Mouse (Mus musculus) thymus, adult 2 months (tissue): ENCODE measurements around the gene Myo9b. TPM values are rescaled to one million over a fixed set of nuclear protein-coding genes. Genes with fewer than 3 reads are reported as not detected.
"Not testable (repeated sequence)": the region's sequence is repeated elsewhere in the genome, so short reads cannot be mapped to it uniquely, and the experiment has no call there.

ENCODE experiments used
- DNase-seq: peaks from one replicate; pipeline ENCODE4 v3.0.0; 2021
- H3K27ac ChIP-seq: fragments of 200-500 bp; 2 replicates; pipeline ENCODE4 v1.5.1; 2012; ENCODE audit warnings: low read length, control low read depth; ENCODE audit not compliant: control insufficient read depth, insufficient read depth
- H3K27me3 ChIP-seq: fragments of 200-500 bp; 2 replicates; pipeline ENCODE4 v1.6.1; 2012; ENCODE audit warnings: mild to moderate bottlenecking, low read length, moderate library complexity, mixed read lengths; ENCODE audit not compliant: control insufficient read depth, insufficient read depth
- H3K36me3 ChIP-seq: fragments of 200-500 bp; 2 replicates; pipeline ENCODE4 v1.6.1; 2012; ENCODE audit warnings: mild to moderate bottlenecking, low read length, moderate library complexity; ENCODE audit not compliant: control insufficient read depth, insufficient read depth
- H3K4me1 ChIP-seq: fragments of 200-500 bp; replicated peaks from 2 replicates; pipeline ENCODE4 v1.6.1; 2012; ENCODE audit warnings: low read length; ENCODE audit not compliant: control insufficient read depth, insufficient read depth
- H3K4me3 ChIP-seq: fragments of 200-500 bp; 2 replicates; pipeline ENCODE4 v1.5.1; 2012; ENCODE audit warnings: mild to moderate bottlenecking, low read length, control low read depth, moderate library complexity; ENCODE audit not compliant: control insufficient read depth, insufficient read depth
- CTCF ChIP-seq: fragments of 200-500 bp; IDR thresholded peaks from 2 replicates; pipeline ENCODE4 v1.5.1; 2012; ENCODE audit warnings: mild to moderate bottlenecking, control low read depth, low read length, moderate library complexity, borderline replicate concordance; ENCODE audit not compliant: control insufficient read depth, poor library complexity, insufficient read depth; ENCODE audit errors: extremely low read depth
- POLR2A ChIP-seq: fragments of 200-500 bp; IDR thresholded peaks from 2 replicates; pipeline ENCODE4 v1.6.1; 2012; ENCODE audit warnings: mild to moderate bottlenecking, low read length, control low read depth, moderate library complexity; ENCODE audit not compliant: control insufficient read depth, poor library complexity, insufficient read depth; ENCODE audit errors: extremely low read depth
- WGBS: fragments of 180-500 bp; shearing (Covaris S2); methylation state at CpG from one replicate; pipeline ENCODE4 v1.1.7; 2018; 5-methylcytosine and 5-hydroxymethylcytosine counted together
- polyA plus RNA-seq: library from polyadenylated mRNA; depleted of rRNA; stranded (reverse); fragments of >200 nt; gene quantifications from 2 replicates; pipeline ENCODE4 v1.2.3, GENCODE M21; 2012

Gene Myo9b
- polyA plus RNA-seq, 1 experiment = 82.5 TPM

- Histone ChIP-seq H3K36me3 (no peaks in the 10 kb centered on the region), H3K4me1 (peaks cover 17% of the 10 kb centered on the region), H3K27ac (no peak overlapping the region)
Measured at GRCm38 (mm10) chr8:71282621-71283020, 10.1 kb downstream of the Myo9b start.

DNA sequence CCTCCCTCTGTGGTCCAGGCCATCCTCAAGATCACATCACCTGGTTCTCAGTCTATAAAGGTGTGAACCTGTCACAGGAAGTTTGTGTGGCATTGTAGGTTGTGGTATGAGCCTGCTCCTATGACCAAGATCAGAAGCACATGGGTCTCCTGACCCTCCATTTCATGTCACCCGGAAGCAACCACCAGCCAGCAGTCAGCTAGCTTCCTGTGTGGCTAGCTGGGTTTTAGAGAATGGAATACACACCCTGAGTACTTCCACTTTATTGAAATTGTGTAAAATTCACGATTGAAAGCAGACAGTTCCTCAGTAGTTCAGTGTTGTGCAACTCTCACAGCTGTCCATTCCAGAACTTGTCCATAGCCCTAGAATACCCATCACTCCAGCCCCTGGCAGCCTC, 13.7 kb downstream of the Myo9b start:
- peaks cover 12% of the 10 kb centered on the region for H3K36me3 ChIP-seq
- not testable (repeated sequence) for H3K27me3 ChIP-seq, H3K27ac ChIP-seq, H3K4me3 ChIP-seq, DNase-seq
- peaks cover 17% of the 10 kb centered on the region for H3K4me1 ChIP-seq
- 4% methylated on average over 2 of the region's 2 CpGs for WGBS

More at GRCm38 (mm10) chr8:71282621-71283020, 10.1 kb downstream of the Myo9b start:
- no peak for DNase-seq
- Histone ChIP-seq H3K4me3 (no peak overlapping the region), H3K27me3 (no peaks in the 10 kb centered on the region)
- TF ChIP-seq CTCF = no peak
- WGBS = 71% methylated on average over 5 of the region's 5 CpGs

DNA sequence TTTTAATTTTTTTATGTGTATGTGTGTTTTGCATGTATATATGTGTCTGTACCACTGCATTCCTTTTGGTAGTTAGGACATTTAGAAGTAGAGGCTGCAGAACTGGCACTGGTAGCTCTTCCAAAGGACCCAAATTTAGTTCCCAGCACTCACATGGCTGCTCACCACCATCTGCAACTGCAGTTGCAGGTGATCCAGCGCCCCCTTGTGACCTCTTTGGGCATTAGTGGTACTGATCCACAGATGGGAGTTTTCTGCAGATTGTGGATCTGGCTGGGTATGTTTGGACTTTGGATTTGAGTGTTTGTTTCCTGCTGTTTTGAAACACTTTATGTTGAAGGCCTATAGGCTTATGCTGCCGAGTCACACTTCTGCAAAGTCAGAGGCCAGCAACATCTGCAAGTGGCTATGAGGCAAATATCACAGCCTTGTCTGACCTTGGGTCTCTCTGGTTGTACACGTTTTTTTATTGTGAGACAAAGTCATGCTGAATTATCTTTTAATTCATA, 16.0 kb downstream of the Myo9b start:
- Histone ChIP-seq H3K36me3 (peaks cover 14% of the 10 kb centered on the region), H3K27ac (no peak overlapping the region), H3K4me1 (peaks cover 13% of the 10 kb centered on the region), H3K4me3 (no peak overlapping the region), H3K27me3 (no peaks in the 10 kb centered on the region)
- no peak for DNase-seq
- TF ChIP-seq POLR2A = no peak
- TF ChIP-seq CTCF = no peak
- 85% methylated on average over 3 of the region's 3 CpGs for WGBS

DNA sequence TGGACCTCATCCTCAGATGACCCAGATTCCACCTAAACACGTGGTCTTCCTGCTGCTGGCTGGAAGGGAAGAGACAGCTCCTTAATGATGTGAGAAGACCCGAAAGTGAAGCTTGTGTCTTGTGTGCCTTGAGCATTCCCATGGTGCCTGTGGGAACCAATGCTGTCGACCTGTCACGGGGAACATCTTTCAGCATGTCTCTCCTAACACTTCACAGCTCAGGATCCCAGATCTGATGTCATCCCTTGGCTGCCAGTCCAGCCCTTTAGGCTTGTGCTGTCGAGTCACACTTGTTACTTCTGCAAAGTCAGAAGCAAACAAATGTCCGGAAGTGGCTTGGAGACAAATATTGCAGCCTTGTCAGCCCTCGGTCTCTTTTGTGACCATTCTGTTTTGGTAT, 16.6 kb downstream of the Myo9b start:
- Histone ChIP-seq H3K27me3 (no peaks in the 10 kb centered on the region), H3K4me1 (peaks cover 13% of the 10 kb centered on the region), H3K36me3 (peaks cover 15% of the 10 kb centered on the region), H3K27ac (no peak overlapping the region; the same call in 1 of the 2 replicates), H3K4me3 (no peak overlapping the region)
- TF ChIP-seq CTCF (no peak), POLR2A (no peak)
- DNase-seq = no peak
- 84% methylated on average over 7 of the region's 7 CpGs for WGBS

GRCm38 (mm10) chr8:71290211-71290610, 17.7 kb downstream of the Myo9b start:
- Histone ChIP-seq H3K27ac (no peak overlapping the region), H3K4me3 (no peak overlapping the region), H3K4me1 (peaks cover 8% of the 10 kb centered on the region), H3K36me3 (peaks cover 20% of the 10 kb centered on the region), H3K27me3 (no peaks in the 10 kb centered on the region)
- no peak for TF ChIP-seq CTCF
- TF ChIP-seq POLR2A = no peak
- no peak for DNase-seq
- WGBS = 98% methylated on average over 21 of the region's 21 CpGs

DNA sequence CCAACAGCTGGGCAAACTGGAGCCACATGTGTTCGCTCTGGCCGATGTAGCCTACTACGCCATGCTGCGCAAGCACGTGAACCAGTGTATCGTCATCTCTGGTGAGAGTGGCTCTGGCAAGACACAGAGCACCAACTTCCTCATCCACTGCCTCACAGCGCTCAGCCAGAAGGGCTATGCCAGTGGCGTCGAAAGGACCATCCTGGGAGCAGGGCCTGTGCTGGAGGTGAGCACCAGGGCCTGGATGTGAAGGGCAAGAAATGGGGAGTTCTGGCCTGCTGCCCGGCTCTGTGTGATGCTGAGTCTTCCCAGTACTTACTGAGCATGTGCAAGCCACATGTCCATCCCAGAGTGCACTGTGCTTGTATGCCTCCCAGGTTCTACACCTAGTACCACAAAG, 18.4 kb downstream of the Myo9b start:
- 98% methylated on average over 10 of the region's 10 CpGs for WGBS
- no peak for DNase-seq
- Histone ChIP-seq H3K4me1 (peaks cover 4% of the 10 kb centered on the region; the same call in 1 of the 2 replicates), H3K36me3 (peaks cover 20% of the 10 kb centered on the region), H3K27me3 (no peaks in the 10 kb centered on the region), H3K4me3 (no peak overlapping the region), H3K27ac (no peak overlapping the region)
- TF ChIP-seq POLR2A (no peak), CTCF (no peak)

- WGBS = 98% methylated on average over 6 of the region's 6 CpGs
- no peak for DNase-seq
- H3K4me3 ChIP-seq = no peak overlapping the region
- peaks cover 20% of the 10 kb centered on the region for H3K36me3 ChIP-seq
- TF ChIP-seq POLR2A (no peak), CTCF (no peak)
- H3K27ac ChIP-seq = no peak overlapping the region
- no peaks in the 10 kb centered on the region for H3K27me3 ChIP-seq
- H3K4me1 ChIP-seq = no peaks in the 10 kb centered on the region
Measured at GRCm38 (mm10) chr8:71291351-71291750, 18.8 kb downstream of the Myo9b start.

DNA sequence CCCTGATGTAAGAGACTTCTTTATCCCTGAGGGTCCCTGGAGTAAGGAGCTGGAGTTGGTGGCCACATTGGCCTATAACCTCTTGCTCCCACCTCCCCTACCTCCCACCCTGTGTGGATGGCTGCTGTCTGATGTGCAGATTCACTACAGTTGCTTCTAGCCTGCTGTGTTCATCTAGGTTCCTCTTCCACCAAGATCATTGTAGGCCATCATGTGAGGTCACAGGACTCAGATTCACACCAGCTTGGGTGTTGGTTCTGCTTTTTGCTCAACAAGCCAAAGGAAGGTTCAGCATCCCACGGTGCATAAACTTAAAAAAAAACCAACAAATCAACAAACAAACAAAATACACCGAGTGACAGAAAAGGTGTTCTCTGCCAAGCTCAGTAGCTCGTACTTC, 21.4 kb downstream of the Myo9b start:
- WGBS = 69% methylated on average over 3 of the region's 3 CpGs
- not testable (repeated sequence) for DNase-seq, H3K27ac ChIP-seq, H3K4me1 ChIP-seq, H3K4me3 ChIP-seq, H3K27me3 ChIP-seq
- H3K36me3 ChIP-seq = peaks cover 24% of the 10 kb centered on the region
